Mouse (Mus musculus): ENCODE data around the gene Gm10778. TPM values are rescaled to one million over a fixed set of nuclear protein-coding genes. Genes with fewer than 3 reads are reported as not detected.
A peak's percentile ranks its signal among the peaks of the same experiment; 100 is the strongest.
"Not testable (repeated sequence)": the region's sequence is repeated elsewhere in the genome, so short reads cannot be mapped to it uniquely, and the experiment has no call there.

Gm10778 gene
- 0.34 and 0.48 TPM in 2 replicates for polyA plus RNA-seq (2012; rRNA removed)

GRCm38 (mm10) chr10:81648803-81649775 is at the start of gene Gm10778:
Gm10778 (plus strand) TSS chr10:81649059.
- peak; percentile 38; the same call in 1 of the 2 replicates for TF ChIP-seq POLR2A (IDR thresholded peaks at IDR 0.05; ENCODE audit: control insufficient read depth, low read depth, low read length)
- H3K4me3 ChIP-seq (ENCODE audit: control insufficient read depth, low read depth, low read length): peak within 1 kb of the TSS; percentile 84
- H3K4me1 ChIP-seq (ENCODE audit: control insufficient read depth, insufficient read depth, low read length); H3K27me3 ChIP-seq (ENCODE audit: control insufficient read depth, insufficient read depth, low read length); H3K36me3 ChIP-seq (ENCODE audit: control insufficient read depth, insufficient read depth, low read length): not testable (repeated sequence)
- H3K27ac ChIP-seq (ENCODE audit: control insufficient read depth, insufficient read depth, low read depth, low read length): 0 out of 2 replicates have a peak within 1 kb of the TSS, but pooled peaks have one; percentile 56

GRCm38 (mm10) chr10:81599630-81600029 is 49.2 kb upstream of the Gm10778 start:
- Histone ChIP-seq H3K36me3 (ENCODE audit: control insufficient read depth, insufficient read depth, low read length) (no peaks in the 10 kb centered on the region), H3K4me1 (ENCODE audit: control insufficient read depth, insufficient read depth, low read length) (peaks cover 21% of the 10 kb centered on the region), H3K27ac (ENCODE audit: control insufficient read depth, insufficient read depth, low read depth, low read length) (no peak overlapping the region), H3K4me3 (ENCODE audit: control insufficient read depth, low read depth, low read length) (no peak overlapping the region), H3K27me3 (ENCODE audit: control insufficient read depth, insufficient read depth, low read length) (no peaks in the 10 kb centered on the region)
- TF ChIP-seq CTCF (IDR thresholded peaks at IDR 0.05; ENCODE audit: control insufficient read depth, insufficient read depth, insufficient replicate concordance, low read depth, low read length) (no peak), POLR2A (IDR thresholded peaks at IDR 0.05; ENCODE audit: control insufficient read depth, low read depth, low read length) (no peak)

- Histone ChIP-seq H3K27ac (ENCODE audit: control insufficient read depth, insufficient read depth, low read depth, low read length) (no peak overlapping the region), H3K36me3 (ENCODE audit: control insufficient read depth, insufficient read depth, low read length) (no peaks in the 10 kb centered on the region), H3K4me3 (ENCODE audit: control insufficient read depth, low read depth, low read length) (no peak overlapping the region), H3K27me3 (ENCODE audit: control insufficient read depth, insufficient read depth, low read length) (no peaks in the 10 kb centered on the region), H3K4me1 (ENCODE audit: control insufficient read depth, insufficient read depth, low read length) (peaks cover 25% of the 10 kb centered on the region)
- TF ChIP-seq POLR2A (IDR thresholded peaks at IDR 0.05; ENCODE audit: control insufficient read depth, low read depth, low read length) (no peak), CTCF (IDR thresholded peaks at IDR 0.05; ENCODE audit: control insufficient read depth, insufficient read depth, insufficient replicate concordance, low read depth, low read length) (no peak)
Observed at GRCm38 (mm10) chr10:81600096-81600495, 48.8 kb upstream of the Gm10778 start.

- H3K36me3 ChIP-seq (ENCODE audit: control insufficient read depth, insufficient read depth, low read length): no peaks in the 10 kb centered on the region
- H3K4me3 ChIP-seq (ENCODE audit: control insufficient read depth, low read depth, low read length): peak within 1 kb of the TSS; percentile 70
- H3K27me3 ChIP-seq (ENCODE audit: control insufficient read depth, insufficient read depth, low read length): no peaks in the 10 kb centered on the region
- peak within 1 kb of the TSS; percentile 73 for H3K27ac ChIP-seq (ENCODE audit: control insufficient read depth, insufficient read depth, low read depth, low read length)
- TF ChIP-seq POLR2A (IDR thresholded peaks at IDR 0.05; ENCODE audit: control insufficient read depth, low read depth, low read length) (0 out of 2 replicates have a peak, but pooled peaks have one; percentile 30), CTCF (IDR thresholded peaks at IDR 0.05; ENCODE audit: control insufficient read depth, insufficient read depth, insufficient replicate concordance, low read depth, low read length) (no peak)
- H3K4me1 ChIP-seq (ENCODE audit: control insufficient read depth, insufficient read depth, low read length): peaks cover 21% of the 10 kb centered on the region
Observed at GRCm38 (mm10) chr10:81600738-81601203, 48.1 kb upstream of the Gm10778 start, which contains the start of gene Tle6. Tle6 (minus strand) TSS chr10:81601073.

- no peaks in the 10 kb centered on the region for H3K27me3 ChIP-seq (ENCODE audit: control insufficient read depth, insufficient read depth, low read length)
- H3K36me3 ChIP-seq (ENCODE audit: control insufficient read depth, insufficient read depth, low read length): no peaks in the 10 kb centered on the region
- peak overlapping the region; percentile 70 for H3K4me3 ChIP-seq (ENCODE audit: control insufficient read depth, low read depth, low read length)
- peaks cover 23% of the 10 kb centered on the region for H3K4me1 ChIP-seq (ENCODE audit: control insufficient read depth, insufficient read depth, low read length)
- no peak for TF ChIP-seq CTCF (IDR thresholded peaks at IDR 0.05; ENCODE audit: control insufficient read depth, insufficient read depth, insufficient replicate concordance, low read depth, low read length)
- TF ChIP-seq POLR2A (IDR thresholded peaks at IDR 0.05; ENCODE audit: control insufficient read depth, low read depth, low read length): no peak
- peak overlapping the region; percentile 73; the same call in 1 of the 2 replicates for H3K27ac ChIP-seq (ENCODE audit: control insufficient read depth, insufficient read depth, low read depth, low read length)
Observed at GRCm38 (mm10) chr10:81601396-81601905, 47.4 kb upstream of the Gm10778 start.

- Histone ChIP-seq H3K4me1 (ENCODE audit: control insufficient read depth, insufficient read depth, low read length) (peaks cover 26% of the 10 kb centered on the region), H3K27ac (ENCODE audit: control insufficient read depth, insufficient read depth, low read depth, low read length) (no peak overlapping the region), H3K36me3 (ENCODE audit: control insufficient read depth, insufficient read depth, low read length) (no peaks in the 10 kb centered on the region), H3K4me3 (ENCODE audit: control insufficient read depth, low read depth, low read length) (no peak overlapping the region), H3K27me3 (ENCODE audit: control insufficient read depth, insufficient read depth, low read length) (no peaks in the 10 kb centered on the region)
- TF ChIP-seq CTCF (IDR thresholded peaks at IDR 0.05; ENCODE audit: control insufficient read depth, insufficient read depth, insufficient replicate concordance, low read depth, low read length) (no peak), POLR2A (IDR thresholded peaks at IDR 0.05; ENCODE audit: control insufficient read depth, low read depth, low read length) (no peak)
Observed at GRCm38 (mm10) chr10:81602741-81603151, 46.1 kb upstream of the Gm10778 start.

Data from testis, adult 2 months (tissue).